Mouse (Mus musculus) midbrain, embryonic 11.5 days (tissue): ENCODE measurements at regions not wholly inside any gene's neighbourhood (a gene's known extent, or its start where the extent isn't known, plus 50 kb on each side); places are given as distances from the start of the nearest gene placed in this dataset.
A peak's percentile ranks its signal among the peaks of the same experiment; 100 is the strongest.

Experiments used
- ATAC-seq: fragments of 200-750 bp; cut with Nextera tagmentation; 2 replicates; pipeline ENCODE4 v1.8.0; 2017; ENCODE audit warnings: moderate TSS enrichment, moderate library complexity; ENCODE audit not compliant: low FRiP score
- DNase-seq: peaks from one replicate; pipeline ENCODE4 v3.0.0; 2015; ENCODE audit warnings: low spot score; ENCODE audit errors: missing footprints
- H3K27ac ChIP-seq: fragments of 300-500 bp; sonication (generic); 2 replicates; pipeline ENCODE4 v1.5.1; 2014; ENCODE audit warnings: low read depth, low read length
- H3K27me3 ChIP-seq: fragments of 300-500 bp; sonication (generic); 2 replicates; pipeline ENCODE4 v1.6.1; 2014; ENCODE audit warnings: mild to moderate bottlenecking, low read length, moderate library complexity, mixed read lengths; ENCODE audit not compliant: control insufficient read depth, insufficient read depth
- H3K36me3 ChIP-seq: fragments of 300-500 bp; sonication (generic); 2 replicates; pipeline ENCODE4 v1.6.1; 2014; ENCODE audit warnings: mild to moderate bottlenecking, low read length, moderate library complexity, mixed read lengths; ENCODE audit not compliant: control insufficient read depth, insufficient read depth
- H3K4me1 ChIP-seq: fragments of 300-500 bp; sonication (generic); 2 replicates; pipeline ENCODE4 v1.6.1; 2014; ENCODE audit warnings: low read length; ENCODE audit not compliant: control insufficient read depth, insufficient read depth
- H3K4me2 ChIP-seq: fragments of 300-500 bp; sonication (generic); 2 replicates; pipeline ENCODE4 v1.6.1; 2014; ENCODE audit warnings: mild to moderate bottlenecking, moderate library complexity
- H3K4me3 ChIP-seq: fragments of 300-500 bp; sonication (generic); 2 replicates; pipeline ENCODE4 v1.5.1; 2014; ENCODE audit warnings: low read depth, low read length
- H3K9ac ChIP-seq: fragments of 300-500 bp; sonication (generic); 2 replicates; pipeline ENCODE4 v1.6.1; 2014; ENCODE audit warnings: low read length
- H3K9me3 ChIP-seq: fragments of 300-500 bp; sonication (generic); 2 replicates; pipeline ENCODE4 v1.6.1; 2016; ENCODE audit warnings: low read length; ENCODE audit not compliant: control insufficient read depth
- WGBS: fragments of 180-500 bp; shearing (Covaris S2); extraction: QIAGEN DNeasy Blood & Tissue Kit; methylation state at CpG from one replicate; pipeline ENCODE4 v1.1.7; 2014; 5-methylcytosine and 5-hydroxymethylcytosine counted together

GRCm38 (mm10) chr1:21132340-21132739, 53.3 kb upstream of the Tram2 start:
- 83% methylated on average over 2 of the region's 2 CpGs for WGBS
- no peak overlapping the region for H3K27ac ChIP-seq
- H3K36me3 ChIP-seq: no peaks in the 10 kb centered on the region
- H3K4me1 ChIP-seq: no peaks in the 10 kb centered on the region
- ATAC-seq: no peak
- no peak for DNase-seq
- H3K9ac ChIP-seq: no peak overlapping the region
- H3K27me3 ChIP-seq: no peaks in the 10 kb centered on the region
- H3K4me2 ChIP-seq: no peak overlapping the region
- H3K4me3 ChIP-seq: no peak overlapping the region
- H3K9me3 ChIP-seq: no peaks in the 10 kb centered on the region

- H3K4me2 ChIP-seq: no peak overlapping the region
- 74% methylated on average over 4 of the region's 4 CpGs for WGBS
- H3K36me3 ChIP-seq: no peaks in the 10 kb centered on the region
- H3K9me3 ChIP-seq: no peaks in the 10 kb centered on the region
- ATAC-seq: no peak
- no peak for DNase-seq
- no peak overlapping the region for H3K27ac ChIP-seq
- no peak overlapping the region for H3K4me3 ChIP-seq
- H3K27me3 ChIP-seq: no peaks in the 10 kb centered on the region
- H3K4me1 ChIP-seq: no peaks in the 10 kb centered on the region
- no peak overlapping the region for H3K9ac ChIP-seq
These were observed 67.9 kb upstream of the Tram2 start for GRCm38 (mm10) chr1:21146961-21147360.

- Histone ChIP-seq H3K27me3 (no peaks in the 10 kb centered on the region), H3K27ac (no peak overlapping the region), H3K9ac (no peak overlapping the region), H3K4me3 (no peak overlapping the region), H3K4me1 (no peaks in the 10 kb centered on the region), H3K4me2 (no peak overlapping the region), H3K9me3 (no peaks in the 10 kb centered on the region), H3K36me3 (no peaks in the 10 kb centered on the region)
- peak; percentile 98 for DNase-seq
- WGBS: 17% methylated on average over 5 of the region's 5 CpGs
- peak; percentile 19; the same call in 1 of the 2 replicates for ATAC-seq
These were observed 56.6 kb upstream of the Tmem14a start for GRCm38 (mm10) chr1:21161742-21162141.

- Histone ChIP-seq H3K4me3 (peak overlapping the region; percentile 24), H3K4me1 (no peaks in the 10 kb centered on the region), H3K27ac (no peak overlapping the region), H3K4me2 (peak overlapping the region; percentile 44), H3K27me3 (no peaks in the 10 kb centered on the region), H3K36me3 (no peaks in the 10 kb centered on the region), H3K9me3 (no peaks in the 10 kb centered on the region), H3K9ac (peak overlapping the region; percentile 41)
- ATAC-seq (peak; percentile 97), DNase-seq (peak; percentile 99)
- WGBS: under 1% methylated on average over 15 of the region's 15 CpGs
These were observed 52.1 kb upstream of the Tmem14a start for GRCm38 (mm10) chr1:21166287-21166733.

GRCm38 (mm10) chr1:21166762-21167161, 51.6 kb upstream of the Tmem14a start:
- ATAC-seq (peak; percentile 54), DNase-seq (no peak)
- 76% methylated on average over 4 of the region's 4 CpGs for WGBS
- Histone ChIP-seq H3K4me3 (peak overlapping the region; percentile 24), H3K4me2 (peak overlapping the region; percentile 44), H3K9me3 (no peaks in the 10 kb centered on the region), H3K9ac (peak overlapping the region; percentile 41), H3K4me1 (no peaks in the 10 kb centered on the region), H3K27me3 (no peaks in the 10 kb centered on the region), H3K36me3 (no peaks in the 10 kb centered on the region), H3K27ac (no peak overlapping the region)
